Mouse (Mus musculus): ENCODE measurements at regions not wholly inside any gene's neighbourhood (a gene's known extent, or its start where the extent isn't known, plus 50 kb on each side); places are given as distances from the start of the nearest gene placed in this dataset.

DNA sequence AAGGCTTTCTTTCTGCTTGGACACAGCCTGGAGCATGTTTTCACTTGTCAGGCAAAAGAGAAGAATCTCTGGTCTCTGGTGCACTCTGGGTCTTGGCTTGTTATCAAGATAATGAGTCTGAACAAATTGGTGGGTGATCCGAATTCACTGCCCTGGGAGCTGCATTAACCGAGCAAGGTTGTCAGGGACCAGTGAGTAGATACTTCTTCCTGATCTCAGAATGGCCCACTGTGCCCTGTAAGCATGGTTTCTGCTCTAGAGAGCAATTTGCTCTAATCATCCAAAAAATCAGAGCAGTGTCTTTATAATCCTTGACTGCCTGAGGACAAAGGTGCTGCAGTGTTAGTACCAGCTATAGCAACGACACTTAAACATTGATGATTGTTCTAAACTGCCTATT lies 97.2 kb upstream of the 1500015O10Rik start:
- no peak for DNase-seq (ENCODE audit: low spot score)

DNA sequence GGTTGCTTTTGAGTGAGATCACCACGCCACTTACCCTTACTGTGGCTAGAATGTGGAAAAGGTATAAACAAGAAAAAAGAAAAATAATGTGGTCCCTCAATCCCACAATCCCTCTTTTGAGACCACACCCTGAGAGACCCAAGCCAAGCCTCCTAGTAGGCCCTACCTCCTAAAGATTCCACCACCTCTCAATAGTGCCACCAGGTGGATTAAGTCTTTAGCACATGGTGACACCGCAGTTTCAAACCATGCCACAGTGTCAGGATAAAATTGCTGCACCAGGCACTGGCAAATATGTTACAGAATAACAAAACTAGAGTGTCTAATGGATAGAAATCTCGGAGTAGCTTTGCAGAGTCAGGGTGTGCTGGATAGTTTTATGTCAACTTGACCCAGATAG lies 94.7 kb upstream of the 1500015O10Rik start:
- peak; percentile 12 for DNase-seq (ENCODE audit: low spot score)

DNA sequence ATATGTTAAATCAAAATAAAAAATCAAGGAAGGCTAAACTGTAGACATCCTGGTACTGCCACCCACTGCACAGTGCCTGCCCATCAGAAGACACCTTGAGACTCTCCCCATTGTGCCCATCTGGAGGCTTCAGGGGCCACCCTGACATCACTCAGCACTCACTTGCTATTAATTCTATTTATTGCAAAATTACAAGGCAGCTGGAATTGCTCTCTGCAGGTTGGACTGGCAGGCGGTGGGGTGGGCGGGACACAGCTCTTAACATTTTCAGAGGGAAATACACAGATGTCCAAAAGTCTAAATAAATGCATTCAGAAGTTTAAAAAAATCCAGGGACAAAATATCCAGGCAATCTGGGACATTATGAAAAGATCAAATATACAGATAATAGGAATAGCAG lies 92.4 kb upstream of the 1500015O10Rik start:
- DNase-seq (ENCODE audit: low spot score): no peak

DNA sequence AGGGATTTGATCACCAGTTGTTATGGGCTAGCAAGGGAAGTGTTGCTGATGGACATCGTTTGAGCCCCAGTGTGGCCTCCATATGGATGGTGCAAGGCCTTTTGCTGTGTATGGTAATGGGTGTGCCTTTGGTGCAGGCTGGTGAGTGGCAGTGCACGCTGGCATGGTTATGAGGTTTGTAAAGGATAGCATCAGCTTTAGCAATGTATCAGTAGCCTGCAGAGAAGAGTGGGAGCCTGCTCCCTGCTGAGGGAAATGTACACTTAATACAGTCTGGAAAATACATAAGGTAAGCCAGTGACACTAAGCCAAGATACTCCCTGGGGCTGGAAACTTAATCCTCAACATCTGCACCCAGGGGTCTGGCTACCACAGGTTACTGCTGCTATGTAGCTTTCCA lies 58.4 kb upstream of the 1500015O10Rik start:
- DNase-seq (ENCODE audit: low spot score): no peak
